Mouse (Mus musculus): Measurements from ENCODE around the gene Olfr449. TPM values are rescaled to one million over a fixed set of nuclear protein-coding genes. Genes with fewer than 3 reads are reported as not detected.

The Olfr449 gene
- polyA plus RNA-seq (2017; shearing (Covaris generic)): not detected

DNA sequence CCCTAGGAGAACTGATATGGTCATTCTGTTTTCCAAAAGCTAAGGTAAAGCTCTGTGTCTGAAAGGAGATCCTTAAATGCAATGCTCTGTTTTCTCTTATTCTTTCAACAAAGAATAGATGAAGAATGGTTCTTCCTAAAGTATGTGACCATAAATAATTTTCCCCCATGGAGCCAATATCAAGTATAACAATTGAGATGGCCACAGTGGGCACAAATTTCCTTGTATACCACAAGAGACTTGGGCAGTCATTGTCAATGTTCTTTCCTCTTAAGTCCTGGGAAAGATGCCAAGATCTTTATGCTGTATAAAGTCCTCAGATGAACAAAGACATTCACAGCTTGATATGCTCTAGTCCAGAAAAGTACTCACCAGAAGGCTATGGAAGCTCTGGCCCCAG lies at the start of gene Olfr449:
Gene Olfr449, plus strand, starts transcription at position 301 of the 400 bp plus-strand sequence.

DNA sequence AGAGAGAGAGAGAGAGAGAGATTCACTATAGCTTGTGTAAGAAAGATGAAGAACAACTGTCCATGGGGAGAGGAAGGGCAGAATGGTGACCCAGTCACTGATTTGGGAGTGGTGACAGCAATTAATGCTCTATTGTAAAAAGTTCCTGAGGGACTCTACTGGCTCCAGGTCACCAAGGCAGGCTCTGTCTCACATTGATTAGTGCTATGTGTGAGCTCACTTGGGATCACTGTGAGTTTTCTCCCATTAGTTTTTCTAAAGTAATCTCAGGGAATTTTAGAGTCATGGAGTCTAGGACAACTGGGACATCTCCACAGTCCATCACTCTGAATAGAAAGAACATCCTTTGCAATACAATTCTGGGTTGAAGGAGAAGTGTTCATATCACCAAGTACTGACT lies 49.4 kb upstream of the Olfr449 start, which contains the start of gene Olfr452:
Gene Olfr452, plus strand, starts transcription at position 301 of the 400 bp plus-strand sequence.

DNA sequence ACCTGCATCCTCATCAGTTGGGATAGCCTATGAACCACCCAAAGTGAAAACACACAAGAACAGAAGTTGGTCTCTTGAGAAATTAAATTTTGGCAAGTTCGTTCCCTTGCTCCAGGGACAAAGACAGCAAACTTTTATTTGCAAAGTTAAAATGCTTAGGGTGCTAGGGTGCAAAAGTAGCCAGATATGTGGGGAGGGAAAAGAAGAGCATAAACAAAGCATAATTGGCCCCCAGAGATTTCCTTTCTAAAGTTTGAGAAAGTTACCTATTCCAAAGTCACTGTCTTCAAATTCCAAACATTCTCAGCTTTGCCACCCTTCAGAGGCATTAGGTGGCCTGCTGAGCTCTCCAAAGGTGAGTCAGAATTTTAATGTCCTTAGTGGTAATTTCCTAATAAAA lies 22.5 kb upstream of the Olfr449 start, which contains the start of gene Olfr450:
Gene Olfr450, plus strand, starts transcription at position 301 of the 400 bp plus-strand sequence.

Other genes starting within 250 kb of the Olfr449 start
- gene Tcaf3, start 236.7 kb upstream of the Olfr449 start, polyA plus RNA-seq (2017; shearing (Covaris generic)): not detected
- not detected for gene Tcaf2, start 189.1 kb upstream of the Olfr449 start, polyA plus RNA-seq (2017; shearing (Covaris generic))
- not detected for gene Tcaf1, start 124.3 kb upstream of the Olfr449 start, polyA plus RNA-seq (2017; shearing (Covaris generic))
- not detected for gene Olfr453, start 95.0 kb upstream of the Olfr449 start, polyA plus RNA-seq (2017; shearing (Covaris generic))
- gene Olfr38, start 78.0 kb upstream of the Olfr449 start, polyA plus RNA-seq (2017; shearing (Covaris generic)): not detected
- gene Olfr452, start 49.3 kb upstream of the Olfr449 start, polyA plus RNA-seq (2017; shearing (Covaris generic)): not detected
- gene Olfr450, start 22.4 kb upstream of the Olfr449 start, polyA plus RNA-seq (2017; shearing (Covaris generic)): not detected
- not detected for gene Olfr448, start 56.1 kb downstream of the Olfr449 start, polyA plus RNA-seq (2017; shearing (Covaris generic))
- not detected for gene Olfr447, start 74.5 kb downstream of the Olfr449 start, polyA plus RNA-seq (2017; shearing (Covaris generic))
- 0.17 TPM for gene Olfr446, start 87.0 kb downstream of the Olfr449 start, polyA plus RNA-seq (2017; shearing (Covaris generic))
- gene Olfr444, start 114.7 kb downstream of the Olfr449 start, polyA plus RNA-seq (2017; shearing (Covaris generic)): not detected